In the genomic region with DNA sequence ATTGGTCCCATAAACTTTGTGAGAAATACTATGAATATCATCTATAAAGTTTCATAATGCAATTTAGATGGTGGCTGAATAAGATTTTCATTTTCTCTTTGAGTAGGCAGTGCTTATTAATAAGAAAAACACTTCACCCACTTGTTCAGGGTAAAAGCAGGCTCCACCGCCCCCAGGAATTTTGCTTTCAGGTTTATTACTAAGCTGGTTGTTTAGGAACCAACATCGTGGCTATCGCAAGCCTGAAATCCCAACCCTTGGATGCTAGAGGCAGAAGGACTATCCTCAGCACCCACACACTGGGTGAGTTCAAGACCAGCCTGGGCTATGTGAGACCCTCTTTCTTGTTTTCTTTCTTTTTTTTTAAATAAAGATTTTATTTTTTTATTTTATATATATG, we compare ENCODE assay signal across 15 mouse cellular contexts. TPM values are rescaled to one million over a fixed set of nuclear protein-coding genes. Genes with fewer than 3 reads are reported as not detected.
DNase-seq lines count a peak whose midpoint lies in the region; ATAC-seq and TF ChIP-seq lines count a peak whose summit lies in the region.
"Had no signal": no experiment of that assay in that cellular context is flagged by ENCODE, and none has a peak within 500 bp of the region (broad histone marks: within the 10 kb centered on the region; RNA-seq: fewer than 3 reads in every experiment).

No protein-coding gene starts in this region.

- CTCF ChIA-PET in Patski (lab: Charles Lee): interaction anchor here (1.3 to 4.5 kb wide), 4 partner anchors 10 to 41 kb away, joined by 4 to 21 read pairs (median 6); no protein-coding TSS in a partner anchor

- in situ Hi-C loops in Patski (cut with MboI; ENCODE audit: low pct_unique_long_range_greater_than_20kb): no loop called here

- H3K27me3 ChIP-seq in Patski: no peaks in the 10 kb centered on the region
- H3K27me3 ChIP-seq: heart, embryonic 12.5 days; hindbrain, embryonic 12.5 days; liver, embryonic 15.5 days; midbrain, embryonic 12.5 days; neural tube, embryonic 12.5 days had no signal

- no peak for TF ChIP-seq CTCF in Patski (IDR thresholded peaks at IDR 0.05)

- DNase-seq in heart, adult 11 months: peak; percentile 56
- DNase-seq in heart, adult 8-10 months (ENCODE audit: low spot score): no peak
- peak; percentile 45 to 47 for DNase-seq in left cerebral cortex, postnatal 14 days (ENCODE audit: low spot score in 2 of 2)
- no peak for DNase-seq in left cerebral cortex, adult 18-20 months (ENCODE audit: low spot score in 2 of 2)
- DNase-seq in Patski (ENCODE audit: low read depth, low spot score): no peak
- DNase-seq in retina, postnatal 1 day: peak; percentile 44
- no peak for DNase-seq in right cerebral cortex, adult 18-20 months
- no peak for DNase-seq in gastrocnemius, postnatal 25 days
- DNase-seq: kidney, postnatal 14 days; thymus, postnatal 36 days had no signal

- POLR2A ChIA-PET in Patski (lab: Charles Lee): interaction anchor here (0.7 kb wide), 1 partner anchor 59 kb away, joined by 3 read pairs; no protein-coding TSS in a partner anchor

- intact Hi-C loops in left cerebral cortex, postnatal 14 days (cut with DNase I): no loop called here

- peak; percentile 31 for ATAC-seq in Patski

RNA-seq across cellular contexts. Expression of a gene that starts 45.5 kb away (rescaled TPM):
- total RNA-seq in heart, adult 8-10 months (2022): 10 to 100 TPM; 16.0 to 20.9 (median 17.3) TPM
- total RNA-seq in left cerebral cortex, postnatal 14 days (2021): 10 to 100 TPM; 15.7 to 19.5 TPM
- 10 to 100 TPM; 22.8 to 22.9 TPM for total RNA-seq in left cerebral cortex, adult 18-20 months (2021)
- polyA plus RNA-seq in Patski (2021): 76.1 TPM
- 10 to 100 TPM; 11.4 to 12.1 TPM for total RNA-seq in gastrocnemius, postnatal 25 days (2021)

Comparison
In these comparisons a context has a peak if more than half of its experiments do, and no peak if none do; other contexts are left out.
1. DNase-seq: peak in heart, adult 11 months (single experiment), left cerebral cortex, postnatal 14 days (2 of 2) and retina, postnatal 1 day (single experiment); none in heart, adult 8-10 months (single experiment), left cerebral cortex, adult 18-20 months (0 of 2), Patski (single experiment), right cerebral cortex, adult 18-20 months (single experiment) and gastrocnemius, postnatal 25 days (single experiment).